Mouse (Mus musculus): ENCODE results near the gene 1700102P08Rik. TPM values are rescaled to one million over a fixed set of nuclear protein-coding genes. Genes with fewer than 3 reads are reported as not detected.
A peak's percentile ranks its signal among the peaks of the same experiment; 100 is the strongest.

1700102P08Rik gene
- polyA plus RNA-seq, 1 experiment from 2014 or later: 0.55 TPM

DNA sequence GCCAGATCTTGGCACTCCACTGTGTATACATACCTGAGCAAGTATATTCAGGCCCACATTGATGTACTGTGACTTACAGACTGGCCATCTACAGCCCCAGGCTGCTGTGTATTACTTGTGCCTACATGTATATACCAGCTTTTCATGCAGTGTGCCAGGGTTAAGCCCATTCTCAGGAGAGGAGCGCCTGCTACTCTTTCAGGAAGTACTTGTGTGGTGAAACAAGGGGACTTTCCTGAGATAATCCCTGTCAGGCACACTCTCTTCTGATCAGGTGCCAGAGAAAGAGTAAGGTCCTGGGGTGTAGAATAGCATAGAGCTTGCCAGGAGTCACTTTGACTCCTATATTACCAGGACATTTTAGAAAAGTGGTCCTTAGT is 67.3 kb downstream of the 1700102P08Rik start:
- peak overlapping the region; percentile 91 for H3K4me2 ChIP-seq (ENCODE audit: low read length)
- peak overlapping the region; percentile 56 for H3K4me3 ChIP-seq (ENCODE audit: low read depth, low read length)
- H3K36me3 ChIP-seq (ENCODE audit: control insufficient read depth, insufficient read depth, low read length): peaks cover 23% of the 10 kb centered on the region
- no peaks in the 10 kb centered on the region for H3K27me3 ChIP-seq (replicated peaks; ENCODE audit: control insufficient read depth, insufficient read depth, low read length)
- ATAC-seq (replicated peaks; ENCODE audit: low FRiP score, low TSS enrichment, low read depth) (no peak), DNase-seq (ENCODE audit: low spot score) (no peak)
- H3K4me1 ChIP-seq (replicated peaks; ENCODE audit: control insufficient read depth, insufficient read depth, low read length): peaks cover 19% of the 10 kb centered on the region
- WGBS: 86% methylated on average over 1 of the region's 1 CpGs
- peak overlapping the region; percentile 91; the same call in 1 of the 2 replicates for H3K9ac ChIP-seq (ENCODE audit: low read length)
- H3K27ac ChIP-seq (ENCODE audit: low read depth): peak overlapping the region; percentile 98
- H3K9me3 ChIP-seq (ENCODE audit: control insufficient read depth, low read length): no peaks in the 10 kb centered on the region

Other genes with a start within 250 kb of the 1700102P08Rik start
- gene Bsn, start 202.4 kb upstream of the 1700102P08Rik start, polyA plus RNA-seq (2014; fragmentation: Nextera tagmentation; extraction: Ambion mirVana): 4.1 and 4.6 TPM in 2 replicates
- gene Dag1, start 128.8 kb upstream of the 1700102P08Rik start, polyA plus RNA-seq (2014; fragmentation: Nextera tagmentation; extraction: Ambion mirVana): 71.7 and 75.6 TPM in 2 replicates
- gene Nicn1, start 102.4 kb upstream of the 1700102P08Rik start, polyA plus RNA-seq (2014; fragmentation: Nextera tagmentation; extraction: Ambion mirVana): 38.9 and 41.2 TPM in 2 replicates
- gene Amt, start 96.0 kb upstream of the 1700102P08Rik start, polyA plus RNA-seq (2014; fragmentation: Nextera tagmentation; extraction: Ambion mirVana): 23.0 and 24.2 TPM in 2 replicates
- 281 and 309 TPM in 2 replicates for gene Rhoa, start 86.7 kb upstream of the 1700102P08Rik start, polyA plus RNA-seq (2014; fragmentation: Nextera tagmentation; extraction: Ambion mirVana)
- 27.5 and 30.4 TPM in 2 replicates for gene Tcta, start 86.6 kb upstream of the 1700102P08Rik start, polyA plus RNA-seq (2014; fragmentation: Nextera tagmentation; extraction: Ambion mirVana)
- 760 and 815 TPM in 2 replicates for gene Gpx1, start 53.9 kb upstream of the 1700102P08Rik start, polyA plus RNA-seq (2014; fragmentation: Nextera tagmentation; extraction: Ambion mirVana)
- gene Usp4, start 45.0 kb upstream of the 1700102P08Rik start, polyA plus RNA-seq (2014; fragmentation: Nextera tagmentation; extraction: Ambion mirVana): 103 and 114 TPM in 2 replicates
- 1.5 and 1.7 TPM in 2 replicates for gene Ccdc36, start 35.7 kb downstream of the 1700102P08Rik start, polyA plus RNA-seq (2014; fragmentation: Nextera tagmentation; extraction: Ambion mirVana)
- not detected in 2 replicates for gene BC048562, start 43.7 kb downstream of the 1700102P08Rik start, polyA plus RNA-seq (2014; fragmentation: Nextera tagmentation; extraction: Ambion mirVana)
- 43.9 and 49.7 TPM in 2 replicates for gene Ccdc71, start 67.7 kb downstream of the 1700102P08Rik start, polyA plus RNA-seq (2014; fragmentation: Nextera tagmentation; extraction: Ambion mirVana)
- gene Klhdc8b, start 68.8 kb downstream of the 1700102P08Rik start, polyA plus RNA-seq (2014; fragmentation: Nextera tagmentation; extraction: Ambion mirVana): 59.9 and 60.7 TPM in 2 replicates
- 32.3 and 33.7 TPM in 2 replicates for gene Lamb2, start 86.9 kb downstream of the 1700102P08Rik start, polyA plus RNA-seq (2014; fragmentation: Nextera tagmentation; extraction: Ambion mirVana)
- gene Usp19, start 97.8 kb downstream of the 1700102P08Rik start, polyA plus RNA-seq (2014; fragmentation: Nextera tagmentation; extraction: Ambion mirVana): 51.6 and 53.5 TPM in 2 replicates
- 119 and 128 TPM in 2 replicates for gene Qars, start 114.9 kb downstream of the 1700102P08Rik start, polyA plus RNA-seq (2014; fragmentation: Nextera tagmentation; extraction: Ambion mirVana)
- 122 and 133 TPM in 2 replicates for gene Qrich1, start 124.0 kb downstream of the 1700102P08Rik start, polyA plus RNA-seq (2014; fragmentation: Nextera tagmentation; extraction: Ambion mirVana)
- gene Impdh2, start 167.5 kb downstream of the 1700102P08Rik start, polyA plus RNA-seq (2014; fragmentation: Nextera tagmentation; extraction: Ambion mirVana): 226 and 246 TPM in 2 replicates
- 37.0 and 39.8 TPM in 2 replicates for gene Ndufaf3, start 174.6 kb downstream of the 1700102P08Rik start, polyA plus RNA-seq (2014; fragmentation: Nextera tagmentation; extraction: Ambion mirVana)
- 127 and 146 TPM in 2 replicates for gene Dalrd3, start 177.1 kb downstream of the 1700102P08Rik start, polyA plus RNA-seq (2014; fragmentation: Nextera tagmentation; extraction: Ambion mirVana)
- gene Wdr6, start 185.9 kb downstream of the 1700102P08Rik start, polyA plus RNA-seq (2014; fragmentation: Nextera tagmentation; extraction: Ambion mirVana): 82.0 and 95.0 TPM in 2 replicates
- gene P4htm, start 204.9 kb downstream of the 1700102P08Rik start, polyA plus RNA-seq (2014; fragmentation: Nextera tagmentation; extraction: Ambion mirVana): 5.9 and 7.0 TPM in 2 replicates

All from intestine, embryonic 14.5 days (tissue).